In genomic region chr10:84851981-84852979, GRCm38 (mm10) we compare ENCODE assay signal across 8 mouse cellular contexts.
DNase-seq lines count a peak whose midpoint lies in the region; ATAC-seq and TF ChIP-seq lines count a peak whose summit lies in the region.

No protein-coding gene starts in this region.

- ATAC-seq in hindbrain, embryonic 13.5 days (ENCODE audit: low FRiP score), result peak; percentile 91
- ATAC-seq in midbrain, embryonic 16.5 days, result peak; percentile 92
- ATAC-seq in CD4-positive, CD25-positive, alpha-beta regulatory T cell, adult 4 months, result no peak

- TF ChIP-seq CTCF in left cerebral cortex, adult 2 months (IDR thresholded peaks at IDR 0.05), result no peak

- WGBS in hindbrain, embryonic 13.5 days, result 47% methylated on average over 12 of the region's 12 CpGs
- 32% methylated on average over 12 of the region's 12 CpGs for WGBS in midbrain, embryonic 16.5 days

- H3K27ac ChIP-seq in hindbrain, embryonic 13.5 days, result peak overlapping the region; percentile 84
- H3K27ac ChIP-seq in left cerebral cortex, adult 2 months, result peak overlapping the region; percentile 1; the same call in 1 of the 2 replicates
- H3K27ac ChIP-seq in midbrain, embryonic 16.5 days (ENCODE audit: low read length), result peak overlapping the region; percentile 74

- H3K4me2 ChIP-seq in hindbrain, embryonic 13.5 days, result no peak overlapping the region
- H3K4me2 ChIP-seq in midbrain, embryonic 16.5 days (ENCODE audit: low read length), result no peak overlapping the region

- H3K4me1 ChIP-seq in hindbrain, embryonic 13.5 days (replicated peaks), result peaks cover 25% of the 10 kb centered on the region
- peaks cover 10% of the 10 kb centered on the region for H3K4me1 ChIP-seq in midbrain, embryonic 16.5 days (ENCODE audit: control insufficient read depth, insufficient read depth, low read length)

- no peak overlapping the region for H3K4me3 ChIP-seq in hindbrain, embryonic 13.5 days
- H3K4me3 ChIP-seq in left cerebral cortex, adult 2 months, result no peak overlapping the region
- H3K4me3 ChIP-seq in midbrain, embryonic 16.5 days (ENCODE audit: low read depth, low read length), result no peak overlapping the region

- H3K27me3 ChIP-seq in hindbrain, embryonic 13.5 days, result no peaks in the 10 kb centered on the region
- no peaks in the 10 kb centered on the region for H3K27me3 ChIP-seq in midbrain, embryonic 16.5 days (ENCODE audit: control insufficient read depth, insufficient read depth, low read depth, low read length)

- peaks cover 5% of the 10 kb centered on the region; the same call in 1 of the 2 replicates for H3K36me3 ChIP-seq in hindbrain, embryonic 13.5 days
- H3K36me3 ChIP-seq in midbrain, embryonic 16.5 days (ENCODE audit: control insufficient read depth, insufficient read depth, low read length), result no peaks in the 10 kb centered on the region

- DNase-seq in adrenal gland, adult (ENCODE audit: inconsistent age in 2 of 2, low spot score in 1 of 2), result peak; percentile 82 to 95
- peak; percentile 90 for DNase-seq in cerebellum, adult 9-11 months
- DNase-seq in gastrocnemius, adult 18-20 months (ENCODE audit: low spot score), result peak; percentile 67
- DNase-seq in left cerebral cortex, adult 2 months (ENCODE audit: extremely low spot score in 1 of 2, low spot score in 2 of 2), result peak; percentile 64 to 78
- DNase-seq in urinary bladder, postnatal 25 days (ENCODE audit: low spot score), result peak; percentile 32

- H3K9me3 ChIP-seq in hindbrain, embryonic 13.5 days, result no peaks in the 10 kb centered on the region
- H3K9me3 ChIP-seq in midbrain, embryonic 16.5 days (replicated peaks; ENCODE audit: control insufficient read depth, low read length, poor library complexity, severe bottlenecking), result no peaks in the 10 kb centered on the region

- intact Hi-C loops in left cerebral cortex, adult 2 months (cut with DNase I), result loop anchor here (5.0 kb wide), 1 partner anchor 95 kb away; the partner anchor contains the start of gene Rfx4

- no peak overlapping the region for H3K9ac ChIP-seq in hindbrain, embryonic 13.5 days
- H3K9ac ChIP-seq in midbrain, embryonic 16.5 days (ENCODE audit: low read depth, low read length), result peak overlapping the region; percentile 17; the same call in 1 of the 2 replicates

Comparison
In these comparisons a context has a peak if more than half of its experiments do, and no peak if none do; other contexts are left out.
1. DNase-seq: peak in every context shown above with its lines; median percentile 90 in cerebellum, adult 9-11 months; 88 in adrenal gland, adult; 71 in left cerebral cortex, adult 2 months; 67 in gastrocnemius, adult 18-20 months; 32 in urinary bladder, postnatal 25 days.
2. H3K27ac ChIP-seq: peak in every context shown above with its lines; median percentile 84 in hindbrain, embryonic 13.5 days; 74 in midbrain, embryonic 16.5 days; 1 in left cerebral cortex, adult 2 months.